Mouse (Mus musculus) large intestine, adult 2 months (tissue): ENCODE data around the gene E030030I06Rik. TPM values are rescaled to one million over a fixed set of nuclear protein-coding genes. Genes with fewer than 3 reads are reported as not detected.
"Not testable (repeated sequence)": the region's sequence is repeated elsewhere in the genome, so short reads cannot be mapped to it uniquely, and the experiment has no call there.

ENCODE experiments used
- DNase-seq: peaks from one replicate; pipeline ENCODE4 v3.0.0-alpha.2; 2012; ENCODE audit warnings: low read depth, low spot score
- WGBS: fragments of 180-500 bp; shearing (Covaris S2); methylation state at CpG from one replicate; pipeline ENCODE4 v1.1.7; 2018; 5-methylcytosine and 5-hydroxymethylcytosine counted together
- polyA plus RNA-seq: library from polyadenylated mRNA; depleted of rRNA; stranded (reverse); fragments of >200 nt; gene quantifications from 2 replicates; pipeline ENCODE4 v1.2.3, GENCODE M21; 2012; rRNA removed

E030030I06Rik gene
- 7.0 and 8.7 TPM in 2 replicates for polyA plus RNA-seq

- DNase-seq, result no peak
- under 1% methylated on average over 37 of the region's 37 CpGs for WGBS
Measured at GRCm38 (mm10) chr10:22149073-22149690, at the start of gene E030030I06Rik. Gene E030030I06Rik (minus strand): TSS chr10:22149270.

- 9% methylated on average over 10 of the region's 10 CpGs for WGBS
Measured at GRCm38 (mm10) chr10:22191035-22191434, 42.0 kb upstream of the E030030I06Rik start.

GRCm38 (mm10) chr10:22176515-22176914 is 27.4 kb upstream of the E030030I06Rik start:
- 89% methylated on average over 2 of the region's 2 CpGs for WGBS
- not testable (repeated sequence) for DNase-seq

More at GRCm38 (mm10) chr10:22191035-22191434, 42.0 kb upstream of the E030030I06Rik start:
- not testable (repeated sequence) for DNase-seq

GRCm38 (mm10) chr10:22174190-22174487 is 25.1 kb upstream of the E030030I06Rik start:
- WGBS, result 76% methylated on average over 2 of the region's 2 CpGs
- DNase-seq, result not testable (repeated sequence)

- 21% methylated on average over 14 of the region's 17 CpGs for WGBS
- not testable (repeated sequence) for DNase-seq
Measured at GRCm38 (mm10) chr10:22173335-22174189, 24.5 kb upstream of the E030030I06Rik start.

- DNase-seq, result not testable (repeated sequence)
- 8% methylated on average over 5 of the region's 5 CpGs for WGBS
Measured at GRCm38 (mm10) chr10:22172431-22173334, 23.6 kb upstream of the E030030I06Rik start.

- not testable (repeated sequence) for DNase-seq
Measured at GRCm38 (mm10) chr10:22169116-22169515, 20.0 kb upstream of the E030030I06Rik start.

GRCm38 (mm10) chr10:22167061-22167460 is 18.0 kb upstream of the E030030I06Rik start:
- not testable (repeated sequence) for DNase-seq
- WGBS, result 85% methylated on average over 1 of the region's 1 CpGs

GRCm38 (mm10) chr10:22166025-22166424 is 17.0 kb upstream of the E030030I06Rik start:
- 25% methylated on average over 2 of the region's 2 CpGs for WGBS
- not testable (repeated sequence) for DNase-seq

- 79% methylated on average over 5 of the region's 5 CpGs for WGBS
- DNase-seq, result not testable (repeated sequence)
Measured at GRCm38 (mm10) chr10:22165328-22166003, 16.4 kb upstream of the E030030I06Rik start.

- 33% methylated on average over 16 of the region's 16 CpGs for WGBS
- DNase-seq, result not testable (repeated sequence)
Measured at GRCm38 (mm10) chr10:22163705-22164583, 14.9 kb upstream of the E030030I06Rik start.

- not testable (repeated sequence) for DNase-seq
- 7% methylated on average over 9 of the region's 9 CpGs for WGBS
Measured at GRCm38 (mm10) chr10:22163279-22163678, 14.2 kb upstream of the E030030I06Rik start.

GRCm38 (mm10) chr10:22159581-22160140 is 10.6 kb upstream of the E030030I06Rik start:
- WGBS, result 41% methylated on average over 23 of the region's 23 CpGs
- no peak for DNase-seq

GRCm38 (mm10) chr10:22159131-22159561 is 10.1 kb upstream of the E030030I06Rik start:
- DNase-seq, result no peak
- 2% methylated on average over 24 of the region's 24 CpGs for WGBS

GRCm38 (mm10) chr10:22158310-22158999 is 9.4 kb upstream of the E030030I06Rik start, which contains the start of the genes Raet1e and H60b:
Gene Raet1e (plus strand): TSS chr10:22158569.
Gene H60b (plus strand): TSS chr10:22158586.
- DNase-seq, result peak; percentile 57
- 1% methylated on average over 48 of the region's 48 CpGs for WGBS

- 37% methylated on average over 3 of the region's 3 CpGs for WGBS
- no peak for DNase-seq
Measured at GRCm38 (mm10) chr10:22154871-22155799, 6.1 kb upstream of the E030030I06Rik start.
